Mouse (Mus musculus) right cerebral cortex, postnatal 25 days (tissue): ENCODE results near the gene Csl.

Experiments used
- DNase-seq: peaks from one replicate; pipeline ENCODE4 v3.0.0; 2022

Gene Csl

GRCm38 (mm10) chr10:99759558-99759957 lies at the start of gene Csl:
Csl (minus strand) TSS chr10:99759658.
- no peak for DNase-seq

DNA sequence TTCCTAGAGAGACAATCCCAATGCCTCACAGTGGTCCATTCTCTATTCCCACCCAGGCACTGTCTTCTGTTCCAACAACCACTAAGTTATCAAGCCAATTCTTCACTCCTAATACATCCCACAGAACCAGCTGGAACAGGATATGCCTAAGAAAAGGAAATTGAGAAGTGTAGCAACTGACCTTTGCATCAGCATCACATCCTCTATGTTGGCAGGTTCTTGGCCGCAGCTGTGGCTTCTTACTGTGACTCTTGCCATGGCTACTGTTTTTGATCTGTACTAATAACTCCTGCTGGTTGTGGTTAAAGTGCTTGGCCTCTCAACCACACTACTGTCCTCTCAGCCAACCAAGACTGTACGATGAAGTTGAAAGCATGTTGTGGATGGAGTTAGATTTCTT lies 30.0 kb upstream of the Csl start:
- DNase-seq = no peak

GRCm38 (mm10) chr10:99774228-99775120 lies 15.0 kb upstream of the Csl start:
- no peak for DNase-seq

GRCm38 (mm10) chr10:99750146-99750545 lies 9.3 kb downstream of the Csl start:
- no peak for DNase-seq

DNA sequence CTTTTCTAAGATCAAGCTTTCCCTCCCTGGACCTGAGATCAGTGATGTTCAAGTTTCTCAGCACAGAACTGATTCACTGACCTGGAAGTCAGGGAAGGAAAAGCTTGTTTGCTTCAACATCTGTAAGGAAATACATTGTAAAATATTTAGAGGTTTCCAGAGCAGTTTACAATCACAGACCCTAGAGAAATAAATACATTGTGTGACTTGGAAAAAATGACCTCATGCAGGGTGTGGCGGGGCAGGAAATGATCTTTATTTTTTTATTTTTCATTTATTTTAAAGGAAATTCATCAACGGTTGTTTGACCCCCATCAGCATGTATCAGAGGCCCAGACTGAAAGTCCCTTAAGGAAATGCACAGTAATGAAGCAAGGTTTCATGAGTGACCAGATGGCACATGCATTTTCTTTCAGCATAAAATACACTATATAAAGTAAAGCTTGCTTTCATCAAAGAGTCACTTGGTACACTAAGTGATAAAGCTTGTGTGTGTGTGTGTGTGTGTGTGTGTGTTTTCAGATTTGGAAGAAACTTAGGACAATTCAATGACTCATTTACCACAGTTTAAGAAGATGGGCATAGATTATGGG lies 10.7 kb downstream of the Csl start:
- DNase-seq = no peak

GRCm38 (mm10) chr10:99748009-99748408 lies 11.4 kb downstream of the Csl start:
- DNase-seq = no peak

GRCm38 (mm10) chr10:99741609-99742280 lies 17.7 kb downstream of the Csl start:
- no peak for DNase-seq

GRCm38 (mm10) chr10:99713129-99713528 lies 46.3 kb downstream of the Csl start:
- no peak for DNase-seq

DNA sequence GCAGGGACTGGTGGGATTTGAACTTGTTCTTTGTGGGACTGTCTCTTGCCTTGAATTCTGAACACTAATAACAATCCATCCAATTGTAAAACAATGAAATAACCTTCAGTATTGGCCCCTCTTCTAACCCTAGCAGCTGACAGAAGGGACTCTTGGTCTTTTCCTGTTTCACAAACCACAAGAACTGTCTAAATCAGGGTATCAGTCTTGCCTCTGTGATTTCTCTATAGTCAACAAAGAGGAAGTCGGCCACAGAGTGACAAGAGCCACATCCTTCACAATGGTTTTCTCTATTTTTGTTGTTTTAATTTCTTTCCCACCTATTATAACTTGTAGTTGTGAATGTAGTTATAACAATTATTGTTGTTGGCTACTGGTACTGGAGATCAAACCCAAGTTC lies 47.9 kb downstream of the Csl start:
- no peak for DNase-seq
